Mouse (Mus musculus): Measurements from ENCODE around the gene Golga4. TPM values are rescaled to one million over a fixed set of nuclear protein-coding genes. Genes with fewer than 3 reads are reported as not detected.

Gene Golga4
- polyA plus RNA-seq, 1 experiment from 2014 or later, result 48.5 TPM

GRCm38 (mm10) chr9:118510941-118511690, 5.0 kb downstream of the Golga4 start:
- no peak overlapping the region for H3K4me3 ChIP-seq (ENCODE audit: low read depth, low read length)
- DNase-seq (ENCODE audit: low spot score), result no peak
- ATAC-seq (ENCODE audit: low read depth), result no peak
- peaks cover 15% of the 10 kb centered on the region; the same call in 1 of the 2 replicates for H3K4me1 ChIP-seq (ENCODE audit: control insufficient read depth, insufficient read depth, low read length)
- H3K27ac ChIP-seq (replicated peaks; ENCODE audit: low read depth, low read length), result no peak overlapping the region
- WGBS, result 74% methylated on average over 15 of the region's 15 CpGs
- peaks cover 21% of the 10 kb centered on the region for H3K36me3 ChIP-seq (ENCODE audit: control insufficient read depth, insufficient read depth, low read length)
- no peak overlapping the region for H3K9ac ChIP-seq (ENCODE audit: low read depth, low read length)
- no peaks in the 10 kb centered on the region for H3K27me3 ChIP-seq (replicated peaks; ENCODE audit: control insufficient read depth, insufficient read depth, low read length)
- H3K4me2 ChIP-seq (ENCODE audit: low read depth, low read length), result no peak overlapping the region
- no peaks in the 10 kb centered on the region for H3K9me3 ChIP-seq (ENCODE audit: control insufficient read depth, low read length)

DNA sequence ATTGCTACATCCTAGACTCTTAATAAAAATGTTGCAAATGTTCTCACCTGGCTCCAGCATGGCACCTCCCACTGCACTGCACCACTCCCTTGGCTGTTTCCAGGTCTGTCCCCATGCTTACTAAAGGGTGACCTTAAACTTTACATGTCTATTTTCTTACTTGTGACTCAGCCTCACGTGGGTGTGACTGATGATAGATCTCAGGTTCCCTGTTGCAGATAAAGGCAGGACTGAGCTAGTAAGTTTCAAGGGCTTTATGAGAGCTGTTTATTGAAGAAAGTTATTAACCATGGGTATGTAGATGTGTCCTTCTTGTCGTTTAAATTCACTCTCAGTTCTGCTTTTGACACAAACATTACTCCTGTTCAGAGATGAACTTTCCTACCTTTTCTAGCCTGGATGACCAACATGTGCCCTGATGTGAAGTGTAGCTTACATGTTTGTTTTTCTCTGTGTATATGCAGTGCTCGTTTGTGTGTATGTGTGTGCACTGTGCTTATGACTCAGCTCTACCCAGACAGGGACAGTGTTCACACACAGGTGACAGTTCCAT, 6.7 kb downstream of the Golga4 start:
- DNase-seq (ENCODE audit: low spot score) (no peak), ATAC-seq (ENCODE audit: low read depth) (no peak)
- WGBS, result 81% methylated on average over 3 of the region's 3 CpGs
- 0 out of 2 replicates have a peak, but pooled peaks cover 6% of the 10 kb centered on the region for H3K4me1 ChIP-seq (ENCODE audit: control insufficient read depth, insufficient read depth, low read length)
- H3K4me3 ChIP-seq (ENCODE audit: low read depth, low read length), result no peak overlapping the region
- H3K9me3 ChIP-seq (ENCODE audit: control insufficient read depth, low read length), result no peaks in the 10 kb centered on the region
- no peak overlapping the region for H3K27ac ChIP-seq (replicated peaks; ENCODE audit: low read depth, low read length)
- H3K9ac ChIP-seq (ENCODE audit: low read depth, low read length), result no peak overlapping the region
- no peaks in the 10 kb centered on the region for H3K27me3 ChIP-seq (replicated peaks; ENCODE audit: control insufficient read depth, insufficient read depth, low read length)
- H3K4me2 ChIP-seq (ENCODE audit: low read depth, low read length), result no peak overlapping the region
- peaks cover 25% of the 10 kb centered on the region for H3K36me3 ChIP-seq (ENCODE audit: control insufficient read depth, insufficient read depth, low read length)

DNA sequence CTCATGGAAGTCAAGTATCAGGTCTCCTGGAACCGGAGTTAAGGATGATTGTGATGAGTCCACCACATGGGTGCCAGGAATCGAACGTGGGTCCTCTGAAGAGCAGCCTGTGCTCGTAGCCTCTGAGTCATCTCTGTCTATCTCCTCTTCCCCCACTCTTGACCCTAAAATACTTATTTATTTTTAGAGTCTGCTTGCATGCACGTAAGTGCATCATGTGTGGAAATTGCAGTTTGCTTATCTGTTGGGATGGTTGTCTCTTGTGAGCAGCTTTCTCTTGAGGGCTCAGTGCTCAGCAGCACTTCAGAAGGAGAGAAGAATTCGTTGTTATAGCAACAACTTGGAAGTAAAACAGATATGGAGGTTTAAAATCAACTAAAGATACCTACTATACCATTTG, 9.4 kb downstream of the Golga4 start:
- Histone ChIP-seq H3K9me3 (ENCODE audit: control insufficient read depth, low read length) (no peaks in the 10 kb centered on the region), H3K27me3 (replicated peaks; ENCODE audit: control insufficient read depth, insufficient read depth, low read length) (no peaks in the 10 kb centered on the region), H3K36me3 (ENCODE audit: control insufficient read depth, insufficient read depth, low read length) (peaks cover 25% of the 10 kb centered on the region), H3K9ac (ENCODE audit: low read depth, low read length) (no peak overlapping the region), H3K4me1 (ENCODE audit: control insufficient read depth, insufficient read depth, low read length) (peaks cover 4% of the 10 kb centered on the region; the same call in 1 of the 2 replicates), H3K4me2 (ENCODE audit: low read depth, low read length) (no peak overlapping the region), H3K4me3 (ENCODE audit: low read depth, low read length) (no peak overlapping the region), H3K27ac (replicated peaks; ENCODE audit: low read depth, low read length) (no peak overlapping the region)
- DNase-seq (ENCODE audit: low spot score) (no peak), ATAC-seq (ENCODE audit: low read depth) (no peak)
- WGBS, result 86% methylated on average over 6 of the region's 6 CpGs

DNA sequence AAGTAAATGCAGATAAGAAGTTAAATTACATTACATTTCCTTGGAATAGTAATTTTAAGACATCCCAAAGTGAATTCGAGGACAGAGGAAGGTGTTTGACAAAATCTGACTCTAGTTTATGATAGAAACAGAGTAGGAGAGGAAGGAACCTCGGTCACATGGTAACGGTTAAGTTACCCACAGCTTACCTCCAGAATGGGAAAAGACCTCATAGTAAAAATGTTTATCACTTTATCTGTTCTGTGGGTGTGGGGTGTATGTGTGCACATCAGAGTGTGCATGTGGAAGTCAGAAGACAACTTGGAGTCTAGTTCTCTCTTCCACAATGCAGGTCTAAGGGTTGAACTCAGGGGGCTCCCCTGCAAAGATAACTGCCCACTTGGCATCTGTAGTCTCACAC, 10.1 kb downstream of the Golga4 start:
- Histone ChIP-seq H3K4me1 (ENCODE audit: control insufficient read depth, insufficient read depth, low read length) (peaks cover 8% of the 10 kb centered on the region; the same call in 1 of the 2 replicates), H3K9me3 (ENCODE audit: control insufficient read depth, low read length) (no peaks in the 10 kb centered on the region), H3K4me3 (ENCODE audit: low read depth, low read length) (no peak overlapping the region), H3K4me2 (ENCODE audit: low read depth, low read length) (no peak overlapping the region), H3K27me3 (replicated peaks; ENCODE audit: control insufficient read depth, insufficient read depth, low read length) (no peaks in the 10 kb centered on the region), H3K27ac (replicated peaks; ENCODE audit: low read depth, low read length) (no peak overlapping the region), H3K9ac (ENCODE audit: low read depth, low read length) (no peak overlapping the region), H3K36me3 (ENCODE audit: control insufficient read depth, insufficient read depth, low read length) (peaks cover 25% of the 10 kb centered on the region)
- ATAC-seq (ENCODE audit: low read depth), result no peak
- 88% methylated on average over 3 of the region's 3 CpGs for WGBS
- no peak for DNase-seq (ENCODE audit: low spot score)

GRCm38 (mm10) chr9:118517619-118518018, 11.6 kb downstream of the Golga4 start:
- no peak for ATAC-seq (ENCODE audit: low read depth)
- 78% methylated on average over 6 of the region's 8 CpGs for whole genome bisulfite sequencing
- no peak overlapping the region for H3K4me2 ChIP-seq (ENCODE audit: low read depth, low read length)
- no peak overlapping the region for H3K9ac ChIP-seq (ENCODE audit: low read depth, low read length)
- no peaks in the 10 kb centered on the region for H3K9me3 ChIP-seq (ENCODE audit: control insufficient read depth, low read length)
- no peak for DNase-seq (ENCODE audit: low spot score)
- peaks cover 8% of the 10 kb centered on the region; the same call in 1 of the 2 replicates for H3K4me1 ChIP-seq (ENCODE audit: control insufficient read depth, insufficient read depth, low read length)
- no peak overlapping the region for H3K27ac ChIP-seq (replicated peaks; ENCODE audit: low read depth, low read length)
- H3K4me3 ChIP-seq (ENCODE audit: low read depth, low read length), result no peak overlapping the region
- peaks cover 29% of the 10 kb centered on the region for H3K36me3 ChIP-seq (ENCODE audit: control insufficient read depth, insufficient read depth, low read length)
- H3K27me3 ChIP-seq (replicated peaks; ENCODE audit: control insufficient read depth, insufficient read depth, low read length), result no peaks in the 10 kb centered on the region

GRCm38 (mm10) chr9:118519101-118519500, 13.0 kb downstream of the Golga4 start:
- Histone ChIP-seq H3K36me3 (ENCODE audit: control insufficient read depth, insufficient read depth, low read length) (peaks cover 29% of the 10 kb centered on the region), H3K9ac (ENCODE audit: low read depth, low read length) (no peak overlapping the region), H3K27ac (replicated peaks; ENCODE audit: low read depth, low read length) (no peak overlapping the region), H3K9me3 (ENCODE audit: control insufficient read depth, low read length) (no peaks in the 10 kb centered on the region), H3K4me1 (ENCODE audit: control insufficient read depth, insufficient read depth, low read length) (peaks cover 8% of the 10 kb centered on the region; the same call in 1 of the 2 replicates), H3K4me2 (ENCODE audit: low read depth, low read length) (no peak overlapping the region), H3K27me3 (replicated peaks; ENCODE audit: control insufficient read depth, insufficient read depth, low read length) (no peaks in the 10 kb centered on the region), H3K4me3 (ENCODE audit: low read depth, low read length) (no peak overlapping the region)
- DNase-seq (ENCODE audit: low spot score) (peak; percentile 17), ATAC-seq (ENCODE audit: low read depth) (no peak)
- 56% methylated on average over 8 of the region's 8 CpGs for WGBS

- Histone ChIP-seq H3K4me2 (ENCODE audit: low read depth, low read length) (peak overlapping the region; percentile 15; the same call in 1 of the 2 replicates), H3K27ac (replicated peaks; ENCODE audit: low read depth, low read length) (0 out of 2 replicates have a peak overlapping the region, but pooled peaks have one; percentile 28), H3K4me1 (ENCODE audit: control insufficient read depth, insufficient read depth, low read length) (peaks cover 8% of the 10 kb centered on the region; the same call in 1 of the 2 replicates), H3K9me3 (ENCODE audit: control insufficient read depth, low read length) (no peaks in the 10 kb centered on the region), H3K27me3 (replicated peaks; ENCODE audit: control insufficient read depth, insufficient read depth, low read length) (no peaks in the 10 kb centered on the region), H3K9ac (ENCODE audit: low read depth, low read length) (peak overlapping the region; percentile 31; the same call in 1 of the 2 replicates), H3K36me3 (ENCODE audit: control insufficient read depth, insufficient read depth, low read length) (peaks cover 30% of the 10 kb centered on the region), H3K4me3 (ENCODE audit: low read depth, low read length) (no peak overlapping the region)
- ATAC-seq (ENCODE audit: low read depth), result no peak
- DNase-seq (ENCODE audit: low spot score), result peak; percentile 55
- WGBS, result 56% methylated on average over 8 of the region's 8 CpGs
Measured at GRCm38 (mm10) chr9:118520011-118520410, 13.9 kb downstream of the Golga4 start.

- H3K27me3 ChIP-seq (replicated peaks; ENCODE audit: control insufficient read depth, insufficient read depth, low read length), result no peaks in the 10 kb centered on the region
- H3K4me3 ChIP-seq (ENCODE audit: low read depth, low read length), result no peak overlapping the region
- WGBS, result 25% methylated on average over 3 of the region's 3 CpGs
- peaks cover 30% of the 10 kb centered on the region for H3K36me3 ChIP-seq (ENCODE audit: control insufficient read depth, insufficient read depth, low read length)
- ATAC-seq (ENCODE audit: low read depth), result no peak
- H3K27ac ChIP-seq (replicated peaks; ENCODE audit: low read depth, low read length), result no peak overlapping the region
- peaks cover 8% of the 10 kb centered on the region; the same call in 1 of the 2 replicates for H3K4me1 ChIP-seq (ENCODE audit: control insufficient read depth, insufficient read depth, low read length)
- no peak for DNase-seq (ENCODE audit: low spot score)
- no peak overlapping the region for H3K4me2 ChIP-seq (ENCODE audit: low read depth, low read length)
- H3K9me3 ChIP-seq (ENCODE audit: control insufficient read depth, low read length), result no peaks in the 10 kb centered on the region
- no peak overlapping the region for H3K9ac ChIP-seq (ENCODE audit: low read depth, low read length)
Measured at GRCm38 (mm10) chr9:118520858-118521257, 14.8 kb downstream of the Golga4 start.
